Mouse (Mus musculus): ENCODE results near the gene Cib1.

DNA sequence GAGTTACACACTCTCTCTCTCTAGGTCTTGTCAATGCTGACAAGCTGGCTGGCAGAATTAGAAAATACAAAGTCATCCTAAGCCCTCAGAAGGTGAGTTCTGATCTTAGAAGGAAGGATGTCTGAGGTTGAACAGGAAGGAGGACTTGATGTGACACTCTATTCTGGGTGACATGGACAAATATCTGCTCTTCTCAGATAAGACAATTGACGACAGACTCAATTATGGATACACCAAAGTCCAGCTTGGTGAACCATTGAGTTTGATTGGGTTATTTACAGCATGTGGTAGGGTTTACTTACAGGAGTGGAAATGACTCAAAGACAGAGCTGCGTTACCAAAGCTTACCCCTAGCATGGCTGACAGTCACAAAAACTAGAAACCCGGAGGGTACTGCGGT lies 43.8 kb upstream of the Cib1 start:
- no peak for TF ChIP-seq CTCF (conservative IDR thresholded peaks at IDR 0.05; ENCODE audit: low read length)
- no peak for TF ChIP-seq POU5F1 (IDR thresholded peaks at IDR 0.05; ENCODE audit: borderline replicate concordance, low read length)
